Mouse (Mus musculus) heart, embryonic 16.5 days (tissue): Measurements from ENCODE around the gene Yars2. TPM values are rescaled to one million over a fixed set of nuclear protein-coding genes. Genes with fewer than 3 reads are reported as not detected.

Experiments
- ATAC-seq: fragments of 200-750 bp; cut with Nextera tagmentation; replicated peaks from 2 replicates; pipeline ENCODE4 v1.8.0; 2017; ENCODE audit warnings: moderate number of reproducible peaks; ENCODE audit not compliant: insufficient read depth, low FRiP score; ENCODE audit errors: extremely low read depth
- H3K27ac ChIP-seq: fragments of 300-500 bp; sonication (generic); 2 replicates; pipeline ENCODE4 v1.5.1; 2014; ENCODE audit warnings: mild to moderate bottlenecking, low read length, control low read depth, moderate library complexity
- H3K27me3 ChIP-seq: fragments of 300-500 bp; sonication (generic); 2 replicates; pipeline ENCODE4 v1.6.1; 2014; ENCODE audit warnings: low read length, mixed read lengths; ENCODE audit not compliant: control insufficient read depth, insufficient read depth
- H3K36me3 ChIP-seq: fragments of 300-500 bp; sonication (generic); 2 replicates; pipeline ENCODE4 v1.6.1; 2014; ENCODE audit not compliant: control insufficient read depth, insufficient read depth
- H3K4me1 ChIP-seq: fragments of 300-500 bp; sonication (generic); 2 replicates; pipeline ENCODE4 v1.6.1; 2014; ENCODE audit warnings: low read length, mixed read lengths; ENCODE audit not compliant: control insufficient read depth, insufficient read depth
- H3K4me2 ChIP-seq: fragments of 300-500 bp; sonication (generic); 2 replicates; pipeline ENCODE4 v1.6.1; 2014; ENCODE audit warnings: low read depth, mild to moderate bottlenecking, control low read depth, low read length
- H3K4me3 ChIP-seq: fragments of 300-500 bp; sonication (generic); 2 replicates; pipeline ENCODE4 v1.5.1; 2014; ENCODE audit warnings: mild to moderate bottlenecking, control low read depth, low read length
- H3K9ac ChIP-seq: fragments of 300-500 bp; sonication (generic); 2 replicates; pipeline ENCODE4 v1.6.1; 2014; ENCODE audit warnings: low read length, control low read depth
- H3K9me3 ChIP-seq: fragments of 300-500 bp; sonication (generic); replicated peaks from 2 replicates; pipeline ENCODE4 v1.6.1; 2016; ENCODE audit warnings: low read length; ENCODE audit not compliant: control insufficient read depth
- WGBS: fragments of 180-500 bp; shearing (Covaris S2); extraction: QIAGEN DNeasy Blood & Tissue Kit; methylation state at CpG from one replicate; pipeline ENCODE4 v1.1.7; 2014; 5-methylcytosine and 5-hydroxymethylcytosine counted together
- polyA plus RNA-seq: library from polyadenylated mRNA; unstranded; fragments of >200 nt; fragmentation: Nextera tagmentation; extraction: Ambion mirVana; gene quantifications from 2 replicates; pipeline ENCODE4 v1.2.1, GENCODE M21; 2015

Gene Yars2
- polyA plus RNA-seq, result 38.9 and 41.5 TPM in 2 replicates

DNA sequence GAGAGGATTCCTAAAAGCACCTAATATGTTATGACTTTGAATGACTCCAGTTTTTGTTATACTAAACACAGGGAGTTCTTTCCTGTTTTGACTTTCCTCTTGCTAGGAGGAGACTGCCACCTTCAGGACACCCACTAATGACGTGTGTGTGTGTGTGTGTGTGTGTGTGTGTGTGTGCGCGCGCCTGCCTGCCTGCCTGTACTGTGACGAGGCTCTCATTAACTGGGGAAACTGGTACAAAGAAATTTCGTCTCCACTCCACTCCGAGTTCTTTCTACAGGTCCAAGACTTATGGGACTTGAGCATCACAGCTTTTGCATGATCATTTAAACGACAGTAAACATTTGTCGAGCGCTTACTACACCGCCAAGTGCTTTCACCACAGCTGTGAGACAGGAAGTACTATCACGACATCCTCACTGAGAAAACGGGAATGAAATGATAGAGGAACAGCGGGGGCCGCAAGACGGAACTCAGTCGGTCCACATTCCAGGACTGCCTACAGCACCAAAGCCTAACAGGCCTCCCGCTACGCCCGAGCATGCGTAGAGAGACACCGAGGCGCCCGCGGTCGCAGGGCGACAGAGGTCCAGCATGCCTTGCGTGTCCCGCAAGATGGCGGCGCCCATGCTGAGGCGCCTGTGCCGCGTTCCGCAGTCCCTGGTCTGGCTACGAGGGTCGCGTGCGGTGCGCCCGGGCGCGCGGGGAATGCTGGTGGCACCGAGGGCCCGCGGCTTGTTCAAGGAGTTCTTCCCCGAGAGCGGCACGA, at the start of gene Yars2:
Yars2 (plus strand) TSS at position 597 of the 769 bp plus-strand sequence.
- Histone ChIP-seq H3K9ac (peak within 1 kb of the TSS; percentile 88), H3K27ac (peak within 1 kb of the TSS; percentile 86), H3K4me2 (peak within 1 kb of the TSS; percentile 61), H3K4me1 (peaks cover 10% of the 10 kb centered on the region), H3K27me3 (no peaks in the 10 kb centered on the region), H3K9me3 (no peaks in the 10 kb centered on the region), H3K4me3 (peak within 1 kb of the TSS; percentile 85), H3K36me3 (peaks cover 9% of the 10 kb centered on the region)
- under 1% methylated on average over 49 of the region's 50 CpGs for WGBS
- peak; percentile 99 for ATAC-seq

- Histone ChIP-seq H3K9ac (peak overlapping the region; percentile 47; the same call in 1 of the 2 replicates), H3K27me3 (no peaks in the 10 kb centered on the region), H3K4me1 (peaks cover 31% of the 10 kb centered on the region), H3K27ac (peak overlapping the region; percentile 91), H3K4me2 (no peak overlapping the region), H3K4me3 (no peak overlapping the region), H3K36me3 (peaks cover 9% of the 10 kb centered on the region), H3K9me3 (no peaks in the 10 kb centered on the region)
- peak; percentile 74 for ATAC-seq
- 19% methylated on average over 4 of the region's 4 CpGs for WGBS
These were observed 49.3 kb upstream of the Yars2 start for GRCm38 (mm10) chr16:16253326-16254074.

DNA sequence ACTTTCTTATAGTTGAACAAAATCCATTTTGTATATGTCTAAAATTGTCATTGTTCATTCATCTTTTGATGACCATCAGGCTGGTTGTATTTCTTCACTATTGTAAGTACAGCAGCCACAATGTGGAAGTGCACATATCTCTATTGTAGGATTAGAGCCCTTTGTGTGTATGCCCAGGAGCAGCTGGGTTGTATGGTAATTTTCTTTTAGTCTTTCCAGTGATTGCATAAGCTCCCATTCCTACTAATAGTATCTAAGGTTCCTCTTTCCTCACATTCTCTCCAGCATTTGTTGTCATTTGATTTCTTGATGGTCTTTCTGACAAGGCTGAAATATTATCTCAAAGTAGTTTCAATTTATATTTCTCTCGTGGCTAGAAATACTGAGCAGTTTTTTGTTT, 47.5 kb upstream of the Yars2 start:
- no peak for ATAC-seq
- no peak overlapping the region for H3K4me2 ChIP-seq
- WGBS, result 45% methylated on average over 1 of the region's 1 CpGs
- H3K4me1 ChIP-seq, result peaks cover 39% of the 10 kb centered on the region
- H3K27me3 ChIP-seq, result no peaks in the 10 kb centered on the region
- H3K4me3 ChIP-seq, result no peak overlapping the region
- no peaks in the 10 kb centered on the region for H3K9me3 ChIP-seq
- H3K27ac ChIP-seq, result peak overlapping the region; percentile 93
- H3K36me3 ChIP-seq, result peaks cover 12% of the 10 kb centered on the region
- no peak overlapping the region for H3K9ac ChIP-seq

GRCm38 (mm10) chr16:16255874-16256273, 46.9 kb upstream of the Yars2 start:
- 37% methylated on average over 7 of the region's 7 CpGs for WGBS

GRCm38 (mm10) chr16:16256672-16257071, 46.1 kb upstream of the Yars2 start:
- Histone ChIP-seq H3K9ac (peak overlapping the region; percentile 27), H3K4me3 (no peak overlapping the region; the same call in 1 of the 2 replicates), H3K27ac (peak overlapping the region; percentile 91), H3K4me2 (peak overlapping the region; percentile 16), H3K9me3 (no peaks in the 10 kb centered on the region), H3K27me3 (no peaks in the 10 kb centered on the region), H3K36me3 (peaks cover 19% of the 10 kb centered on the region), H3K4me1 (peaks cover 40% of the 10 kb centered on the region)
- WGBS, result 26% methylated on average over 1 of the region's 1 CpGs
- peak; percentile 91 for ATAC-seq

More at GRCm38 (mm10) chr16:16255874-16256273, 46.9 kb upstream of the Yars2 start:
- Histone ChIP-seq H3K27me3 (no peaks in the 10 kb centered on the region), H3K4me3 (no peak overlapping the region), H3K9me3 (no peaks in the 10 kb centered on the region), H3K36me3 (peaks cover 17% of the 10 kb centered on the region), H3K27ac (peak overlapping the region; percentile 93), H3K4me1 (peaks cover 36% of the 10 kb centered on the region), H3K4me2 (peak overlapping the region; percentile 3; the same call in 1 of the 2 replicates), H3K9ac (0 out of 2 replicates have a peak overlapping the region, but pooled peaks have one; percentile 18)
- ATAC-seq, result no peak

GRCm38 (mm10) chr16:16260882-16261281, 41.9 kb upstream of the Yars2 start:
- 84% methylated on average over 5 of the region's 5 CpGs for WGBS
- Histone ChIP-seq H3K4me1 (peaks cover 24% of the 10 kb centered on the region), H3K27ac (no peak overlapping the region), H3K9me3 (no peaks in the 10 kb centered on the region), H3K27me3 (no peaks in the 10 kb centered on the region), H3K4me3 (no peak overlapping the region), H3K9ac (no peak overlapping the region), H3K36me3 (peaks cover 21% of the 10 kb centered on the region), H3K4me2 (no peak overlapping the region)
- ATAC-seq, result no peak

GRCm38 (mm10) chr16:16261481-16261880, 41.3 kb upstream of the Yars2 start:
- Histone ChIP-seq H3K36me3 (peaks cover 21% of the 10 kb centered on the region), H3K4me3 (no peak overlapping the region), H3K4me2 (no peak overlapping the region), H3K27ac (0 out of 2 replicates have a peak overlapping the region, but pooled peaks have one; percentile 25), H3K9ac (no peak overlapping the region), H3K9me3 (no peaks in the 10 kb centered on the region), H3K27me3 (no peaks in the 10 kb centered on the region), H3K4me1 (peaks cover 21% of the 10 kb centered on the region)
- ATAC-seq, result no peak
- WGBS, result 83% methylated on average over 6 of the region's 6 CpGs

DNA sequence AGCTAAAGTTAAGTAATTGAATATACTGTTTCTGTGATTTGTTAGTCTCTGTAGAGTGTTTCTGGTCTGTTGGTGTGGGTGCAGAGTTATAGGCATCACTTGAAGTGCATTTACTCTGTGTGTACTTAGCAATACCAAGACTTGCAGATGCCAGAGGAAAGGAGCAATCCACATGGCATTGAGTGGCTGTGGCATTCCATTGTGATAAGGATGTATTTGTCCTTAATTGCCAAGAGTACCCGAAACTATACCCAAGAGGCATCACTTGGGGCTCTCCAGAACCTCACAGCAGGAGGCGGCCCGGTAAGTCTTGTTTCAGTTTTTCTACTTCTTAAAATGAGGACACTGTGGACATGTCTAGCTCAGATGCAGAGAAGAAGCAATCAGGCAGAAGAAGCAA, 40.3 kb upstream of the Yars2 start:
- ATAC-seq, result no peak
- Histone ChIP-seq H3K9ac (no peak overlapping the region), H3K27ac (peak overlapping the region; percentile 37; the same call in 1 of the 2 replicates), H3K36me3 (peaks cover 26% of the 10 kb centered on the region), H3K4me1 (peaks cover 16% of the 10 kb centered on the region), H3K9me3 (no peaks in the 10 kb centered on the region), H3K4me3 (no peak overlapping the region), H3K4me2 (no peak overlapping the region), H3K27me3 (no peaks in the 10 kb centered on the region)
- WGBS, result 71% methylated on average over 3 of the region's 3 CpGs

GRCm38 (mm10) chr16:16272978-16273377, 29.8 kb upstream of the Yars2 start:
- Histone ChIP-seq H3K9me3 (no peaks in the 10 kb centered on the region), H3K36me3 (peaks cover 26% of the 10 kb centered on the region), H3K9ac (no peak overlapping the region), H3K4me2 (no peak overlapping the region), H3K4me3 (no peak overlapping the region), H3K27ac (no peak overlapping the region), H3K4me1 (no peaks in the 10 kb centered on the region), H3K27me3 (no peaks in the 10 kb centered on the region)
- ATAC-seq, result no peak
- 63% methylated on average over 3 of the region's 3 CpGs for WGBS
